Mouse (Mus musculus) heart, adult 2 months (tissue): ENCODE results near the gene Trim63. TPM values are rescaled to one million over a fixed set of nuclear protein-coding genes. Genes with fewer than 3 reads are reported as not detected.

Experiments
- DNase-seq, 2 experiments: peaks; one replicate each; pipeline ENCODE4 v3.0.0; 2021
- H3K27ac ChIP-seq: fragments of 200-600 bp; 2 replicates; pipeline ENCODE4 v1.8.1; 2022
- H3K27me3 ChIP-seq: fragments of 200-500 bp; 2 replicates; pipeline ENCODE4 v1.6.1; 2012; ENCODE audit warnings: mild to moderate bottlenecking, low read length, inconsistent platforms, mixed read lengths; ENCODE audit not compliant: control insufficient read depth, insufficient read depth
- H3K36me3 ChIP-seq: fragments of 200-500 bp; 2 replicates; pipeline ENCODE4 v1.6.1; 2012; ENCODE audit warnings: low read length, inconsistent platforms; ENCODE audit not compliant: control insufficient read depth, insufficient read depth
- H3K4me1 ChIP-seq: fragments of 200-500 bp; 2 replicates; pipeline ENCODE4 v1.6.1; 2011; ENCODE audit warnings: low read length; ENCODE audit not compliant: control insufficient read depth, insufficient read depth
- H3K4me3 ChIP-seq: fragments of 200-600 bp; 2 replicates; pipeline ENCODE4 v1.8.1; 2022
- H3K79me2 ChIP-seq: fragments of 200-500 bp; replicated peaks from 2 replicates; pipeline ENCODE4 v1.6.1; 2012; ENCODE audit warnings: mild to moderate bottlenecking, inconsistent platforms, low read length, moderate library complexity, mixed read lengths; ENCODE audit not compliant: control insufficient read depth, insufficient read depth
- H3K9ac ChIP-seq: fragments of 200-500 bp; 2 replicates; pipeline ENCODE4 v1.6.1; 2012; ENCODE audit warnings: low read depth, mild to moderate bottlenecking, control low read depth, inconsistent platforms, low read length, mixed read lengths
- CTCF ChIP-seq: fragments of 200-600 bp; IDR thresholded peaks from 2 replicates; pipeline ENCODE4 v1.8.1; 2022; ENCODE audit warnings: antibody characterized with exemption, mild to moderate bottlenecking, moderate library complexity
- EP300 ChIP-seq: fragments of 200-500 bp; IDR thresholded peaks from 2 replicates; pipeline ENCODE4 v1.6.1; 2011; ENCODE audit warnings: low read depth, low read length, control low read depth; ENCODE audit not compliant: insufficient read depth
- POLR2A ChIP-seq: fragments of 200-500 bp; IDR thresholded peaks from 2 replicates; pipeline ENCODE4 v1.6.1; 2011; ENCODE audit warnings: mild to moderate bottlenecking, low read depth, low read length, control low read depth; ENCODE audit not compliant: insufficient read depth
- WGBS: fragments of 180-500 bp; shearing (Covaris S2); methylation state at CpG from one replicate; pipeline ENCODE4 v1.1.7; 2018; 5-methylcytosine and 5-hydroxymethylcytosine counted together
- intact Hi-C: fragments of 180-260 bp; cut with DNase I; formaldehyde crosslinking; loops from one replicate; pipeline ENCODE4 v1.15.1; 2025
- polyA plus RNA-seq: library from polyadenylated mRNA; depleted of rRNA; stranded (reverse); fragments of >200 nt; gene quantifications from 2 replicates; pipeline ENCODE4 v1.2.3, GENCODE M21; 2012
- total RNA-seq, 2 experiments: library from RNA; stranded (reverse); gene quantifications; 2 replicates each; pipeline ENCODE4 v1.2.3; 2021

Gene Trim63
- total and polyA plus RNA-seq, 3 experiments, result 142 to 210 (median 209) TPM

DNA sequence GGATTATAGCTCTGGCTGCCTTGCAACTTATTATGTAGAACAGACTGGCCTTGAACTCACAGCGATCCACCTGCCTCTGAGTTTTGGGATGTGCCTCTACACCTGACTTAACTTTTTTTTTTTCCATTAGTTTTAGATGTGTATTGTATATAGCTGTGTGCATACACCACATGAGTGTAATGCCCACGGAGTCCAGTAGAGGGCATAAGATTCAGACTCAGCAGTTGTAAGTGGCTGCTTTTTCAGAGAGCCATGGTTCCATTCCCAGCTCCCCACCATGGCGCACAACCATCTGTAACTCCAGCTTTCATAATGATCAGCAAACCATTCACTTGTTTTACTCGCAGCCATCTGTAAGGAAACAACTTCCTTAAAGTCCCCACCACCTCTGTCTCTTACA is 18.4 kb upstream of the Trim63 start:
- Histone ChIP-seq H3K79me2 (no peaks in the 10 kb centered on the region), H3K4me3 (no peak overlapping the region), H3K9ac (no peak overlapping the region), H3K36me3 (no peaks in the 10 kb centered on the region), H3K4me1 (peaks cover 1% of the 10 kb centered on the region), H3K27me3 (no peaks in the 10 kb centered on the region), H3K27ac (no peak overlapping the region)
- DNase-seq, result no peak
- TF ChIP-seq EP300, result no peak
- TF ChIP-seq POLR2A, result no peak
- 0 out of 2 replicates have a peak, but pooled peaks have one; percentile 16 for TF ChIP-seq CTCF
- WGBS, result 92% methylated on average over 4 of the region's 4 CpGs
- intact Hi-C loops, result no loop called here

- Histone ChIP-seq H3K79me2 (no peaks in the 10 kb centered on the region), H3K27me3 (no peaks in the 10 kb centered on the region), H3K27ac (no peak overlapping the region), H3K36me3 (no peaks in the 10 kb centered on the region), H3K9ac (no peak overlapping the region), H3K4me1 (no peaks in the 10 kb centered on the region), H3K4me3 (no peak overlapping the region)
- DNase-seq, result no peak
- no peak for TF ChIP-seq EP300
- TF ChIP-seq POLR2A, result no peak
- no peak for TF ChIP-seq CTCF
- 93% methylated on average over 8 of the region's 8 CpGs for WGBS
- intact Hi-C loops, result no loop called here
Measured at GRCm38 (mm10) chr4:134297369-134297768, 17.6 kb upstream of the Trim63 start.

DNA sequence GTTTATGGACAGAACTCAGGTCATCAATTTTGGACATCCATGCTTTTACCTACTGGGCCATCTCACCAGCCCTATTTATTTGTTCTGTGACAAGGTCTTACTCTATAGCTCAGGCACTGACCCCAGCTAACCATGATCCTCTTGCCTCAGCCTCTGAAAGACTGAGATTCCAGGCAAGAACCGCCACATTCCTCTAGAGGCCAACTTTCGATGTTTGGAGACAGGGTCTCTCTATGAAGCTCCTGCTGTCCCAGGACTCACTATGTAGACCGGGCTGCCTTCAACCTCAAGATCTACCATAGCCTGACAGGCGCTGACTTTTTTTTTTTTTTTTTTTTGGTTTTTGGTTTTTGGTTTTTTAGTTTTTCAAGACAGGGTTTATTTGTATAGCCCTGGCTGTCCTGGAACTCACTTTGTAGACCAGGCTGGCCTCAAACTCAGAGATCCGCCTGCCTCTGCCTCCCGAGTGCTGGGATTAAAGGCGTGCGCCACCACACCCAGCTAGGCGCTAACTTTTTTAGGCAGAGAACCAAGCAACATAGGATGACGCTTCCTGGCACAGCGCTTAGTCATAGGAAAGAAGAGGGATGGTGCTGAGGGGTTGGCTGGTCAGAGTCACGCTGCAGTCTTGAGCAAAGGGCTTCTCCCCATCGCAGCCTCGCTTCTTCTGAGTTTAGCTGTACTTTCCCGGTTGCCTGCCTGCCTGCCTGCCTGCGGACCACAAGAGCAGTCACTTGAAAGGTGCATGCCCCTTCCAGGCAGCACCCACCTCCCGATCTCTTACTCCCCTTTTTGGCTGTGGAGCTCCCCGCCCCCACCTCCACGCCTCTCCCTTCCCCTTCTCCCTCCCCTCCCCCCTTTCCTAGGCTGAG is 16.1 kb upstream of the Trim63 start:
- intact Hi-C loops, result no loop called here
- Histone ChIP-seq H3K4me1 (no peaks in the 10 kb centered on the region), H3K27me3 (no peaks in the 10 kb centered on the region), H3K36me3 (no peaks in the 10 kb centered on the region), H3K27ac (peak overlapping the region; percentile 91), H3K4me3 (no peak overlapping the region), H3K9ac (peak overlapping the region; percentile 46), H3K79me2 (no peaks in the 10 kb centered on the region)
- DNase-seq, result no peak
- TF ChIP-seq POLR2A, result no peak
- no peak for TF ChIP-seq CTCF
- TF ChIP-seq EP300, result no peak
- 50% methylated on average over 19 of the region's 19 CpGs for WGBS

GRCm38 (mm10) chr4:134299498-134299810 is 15.5 kb upstream of the Trim63 start:
- intact Hi-C loops, result no loop called here
- Histone ChIP-seq H3K27me3 (no peaks in the 10 kb centered on the region), H3K4me3 (peak overlapping the region; percentile 10; the same call in 1 of the 2 replicates), H3K4me1 (no peaks in the 10 kb centered on the region), H3K9ac (peak overlapping the region; percentile 46; the same call in 1 of the 2 replicates), H3K36me3 (no peaks in the 10 kb centered on the region), H3K79me2 (no peaks in the 10 kb centered on the region), H3K27ac (peak overlapping the region; percentile 91)
- TF ChIP-seq EP300 (peak; percentile 70), POLR2A (0 out of 2 replicates have a peak, but pooled peaks have one; percentile 36), CTCF (no peak)
- DNase-seq, result peak in 1 of 2 experiments; percentile 64
- 39% methylated on average over 4 of the region's 4 CpGs for WGBS

DNA sequence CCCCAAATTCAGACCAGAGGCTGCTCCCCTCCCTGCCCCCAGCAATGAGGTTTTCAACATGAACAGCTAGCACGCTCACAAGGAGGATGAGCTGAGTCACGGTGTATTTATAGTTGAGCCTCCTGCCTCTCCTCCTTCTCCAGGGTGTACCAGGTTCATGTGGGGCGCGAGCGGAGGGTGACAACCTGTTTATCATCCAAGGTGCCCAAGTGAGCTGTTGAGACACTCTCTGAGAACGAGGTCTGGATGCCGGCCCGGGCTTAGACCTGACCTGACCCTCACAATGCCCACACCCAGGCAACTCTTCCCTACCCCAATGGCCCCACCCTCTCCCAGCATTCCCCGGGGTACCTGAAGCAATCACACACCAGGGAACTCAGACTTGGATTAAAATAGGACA is 14.6 kb upstream of the Trim63 start:
- Histone ChIP-seq H3K36me3 (no peaks in the 10 kb centered on the region), H3K4me3 (no peak overlapping the region), H3K27ac (peak overlapping the region; percentile 91), H3K79me2 (no peaks in the 10 kb centered on the region), H3K27me3 (no peaks in the 10 kb centered on the region), H3K9ac (no peak overlapping the region), H3K4me1 (no peaks in the 10 kb centered on the region)
- TF ChIP-seq POLR2A (peak; percentile 18; the same call in 1 of the 2 replicates), EP300 (peak; percentile 92), CTCF (no peak)
- intact Hi-C loops, result loop anchor here (2.0 kb wide), 1 partner anchor 14 kb away; the partner anchor contains the start of gene Trim63
- 42% methylated on average over 9 of the region's 9 CpGs for WGBS
- DNase-seq, result peak; percentile 68 to 88

GRCm38 (mm10) chr4:134302084-134302483 is 12.8 kb upstream of the Trim63 start:
- TF ChIP-seq EP300 (no peak), POLR2A (no peak), CTCF (no peak)
- Histone ChIP-seq H3K9ac (no peak overlapping the region), H3K4me3 (no peak overlapping the region), H3K79me2 (no peaks in the 10 kb centered on the region), H3K36me3 (no peaks in the 10 kb centered on the region), H3K27ac (peak overlapping the region; percentile 63), H3K27me3 (no peaks in the 10 kb centered on the region), H3K4me1 (no peaks in the 10 kb centered on the region)
- WGBS, result 58% methylated on average over 5 of the region's 5 CpGs
- no peak for DNase-seq
- intact Hi-C loops, result no loop called here
